Mouse (Mus musculus) kidney, postnatal 25 days (tissue): ENCODE data around the gene Gm20425.
"Not testable (repeated sequence)": the region's sequence is repeated elsewhere in the genome, so short reads cannot be mapped to it uniquely, and the experiment has no call there.

ENCODE experiments used
- DNase-seq, 2 experiments: peaks; one replicate each; pipeline ENCODE4 v3.0.0; 2021; ENCODE audit warnings: mixed read lengths in 2 of 2

Gm20425 gene

GRCm38 (mm10) chr9:103214281-103214680 is 15.8 kb downstream of the Gm20425 start:
- DNase-seq = no peak

GRCm38 (mm10) chr9:103213631-103214030 is 16.5 kb downstream of the Gm20425 start:
- no peak for DNase-seq

GRCm38 (mm10) chr9:103212654-103213420 is 17.3 kb downstream of the Gm20425 start:
- peak in 1 of 2 experiments; percentile 29 for DNase-seq

GRCm38 (mm10) chr9:103208802-103209423 is 21.2 kb downstream of the Gm20425 start:
- no peak for DNase-seq

GRCm38 (mm10) chr9:103207846-103208245 is 22.3 kb downstream of the Gm20425 start:
- peak; percentile 70 to 81 for DNase-seq

GRCm38 (mm10) chr9:103205786-103206185 is 24.3 kb downstream of the Gm20425 start:
- DNase-seq = no peak

GRCm38 (mm10) chr9:103201561-103202260 is 28.4 kb downstream of the Gm20425 start, which contains the start of gene Srprb:
Gene Srprb, minus strand, starts transcription at chr9:103202137.
- peak; percentile 95 to 96 for DNase-seq

GRCm38 (mm10) chr9:103188416-103188815 is 41.7 kb downstream of the Gm20425 start:
- DNase-seq = no peak

- peak; percentile 83 to 86 for DNase-seq
Observed at GRCm38 (mm10) chr9:103186747-103187146, 43.4 kb downstream of the Gm20425 start.

- DNase-seq = no peak
Observed at GRCm38 (mm10) chr9:103185946-103186345, 44.2 kb downstream of the Gm20425 start.

GRCm38 (mm10) chr9:103184855-103185254 is 45.3 kb downstream of the Gm20425 start:
- DNase-seq = no peak

- no peak for DNase-seq
Observed at GRCm38 (mm10) chr9:103181886-103182285, 48.2 kb downstream of the Gm20425 start.

GRCm38 (mm10) chr9:103180807-103181565 is 49.1 kb downstream of the Gm20425 start:
- peak; percentile 82 to 86 for DNase-seq

GRCm38 (mm10) chr9:103180303-103180702 is 49.8 kb downstream of the Gm20425 start:
- DNase-seq = peak; percentile 30 to 49

GRCm38 (mm10) chr9:103175692-103176091 is 54.4 kb downstream of the Gm20425 start:
- DNase-seq = no peak

- DNase-seq = peak; percentile 57 to 68
Observed at GRCm38 (mm10) chr9:103174771-103175519, 55.2 kb downstream of the Gm20425 start.

GRCm38 (mm10) chr9:103168771-103169170 is 61.3 kb downstream of the Gm20425 start:
- no peak for DNase-seq

- DNase-seq = no peak
Observed at GRCm38 (mm10) chr9:103168046-103168445, 62.1 kb downstream of the Gm20425 start.

GRCm38 (mm10) chr9:103163806-103164205 is 66.3 kb downstream of the Gm20425 start:
- DNase-seq = no peak

GRCm38 (mm10) chr9:103155158-103155557 is 74.9 kb downstream of the Gm20425 start:
- not testable (repeated sequence) for DNase-seq

GRCm38 (mm10) chr9:103154568-103154967 is 75.5 kb downstream of the Gm20425 start:
- DNase-seq = no peak

GRCm38 (mm10) chr9:103153286-103153685 is 76.8 kb downstream of the Gm20425 start:
- no peak for DNase-seq
